Mouse (Mus musculus): ENCODE data around the gene B4galnt2. TPM values are rescaled to one million over a fixed set of nuclear protein-coding genes. Genes with fewer than 3 reads are reported as not detected.
"Not testable (repeated sequence)": the region's sequence is repeated elsewhere in the genome, so short reads cannot be mapped to it uniquely, and the experiment has no call there.

The B4galnt2 gene
- total RNA-seq, 2 experiments from 2014 or later, result not detected

DNA sequence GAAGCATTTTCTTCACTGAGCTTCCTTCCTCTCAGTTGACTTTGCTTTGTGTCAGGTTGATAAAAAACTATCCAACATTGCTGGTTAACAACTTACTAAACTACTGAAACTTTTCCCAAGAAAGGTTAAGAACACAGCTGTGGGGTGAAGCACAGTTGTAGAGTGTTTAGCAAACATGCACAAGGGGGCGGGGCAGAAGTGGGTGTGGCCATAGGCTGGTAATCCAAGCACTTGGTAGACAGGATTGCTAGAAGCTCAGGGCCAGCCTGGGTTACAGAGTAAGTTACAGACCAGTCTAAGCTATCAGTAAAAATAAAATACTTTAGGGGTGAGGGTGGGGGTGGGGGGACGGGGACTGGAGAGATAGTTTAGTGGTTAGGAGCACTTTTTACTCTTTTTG, 10.4 kb downstream of the B4galnt2 start:
- no peak for ATAC-seq (ENCODE audit: poor library complexity, severe bottlenecking)

GRCm38 (mm10) chr11:95896446-95897179, 18.1 kb downstream of the B4galnt2 start:
- peak; percentile 96 for ATAC-seq (ENCODE audit: poor library complexity, severe bottlenecking)

DNA sequence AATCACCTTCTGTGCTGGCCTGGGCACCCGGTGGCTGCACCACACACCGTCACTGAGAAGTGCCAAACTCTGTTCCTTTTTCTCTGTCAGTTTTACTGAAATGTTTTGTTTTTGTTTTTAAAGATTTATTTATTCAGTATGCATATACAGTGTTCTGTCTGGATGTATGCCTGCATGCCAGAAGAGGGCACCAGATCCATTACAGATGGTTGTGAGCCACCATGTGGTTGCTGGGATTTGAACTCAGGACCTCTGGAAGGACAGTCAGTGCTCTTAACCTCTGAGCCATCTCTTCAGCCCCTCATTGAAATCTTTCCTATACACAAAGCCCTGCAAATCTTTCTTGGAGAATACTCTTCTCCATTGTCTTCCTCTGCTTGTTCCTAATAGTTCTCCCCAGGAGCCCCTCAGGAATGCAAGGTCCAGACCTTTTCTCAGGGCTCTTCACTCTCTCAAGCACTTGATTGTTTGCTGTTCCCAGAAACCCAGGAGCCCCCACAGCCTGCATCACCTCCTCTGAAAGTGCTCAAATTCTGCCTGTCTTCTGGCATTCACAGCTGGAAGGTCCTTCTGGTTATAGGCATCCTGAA, 24.1 kb downstream of the B4galnt2 start:
- no peak for ATAC-seq (ENCODE audit: poor library complexity, severe bottlenecking)

DNA sequence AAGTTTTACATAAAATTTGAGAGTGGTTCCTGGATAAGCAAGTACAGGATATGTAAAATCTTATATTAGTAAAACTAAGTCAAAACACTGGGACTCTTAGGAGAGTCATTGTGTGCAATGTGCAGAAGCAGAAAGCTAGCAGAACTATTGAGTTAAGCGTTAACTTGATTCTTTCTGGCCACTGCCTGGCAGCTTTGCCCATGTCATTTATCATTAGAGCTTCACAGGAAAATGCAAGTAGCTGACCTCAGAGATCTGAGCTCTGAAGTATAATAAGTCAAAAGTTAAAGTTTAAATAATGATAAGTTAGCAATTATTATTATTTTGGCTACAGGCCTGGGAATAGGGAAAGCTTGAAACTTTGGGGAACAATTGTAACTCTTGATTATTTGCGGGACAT, 34.8 kb downstream of the B4galnt2 start:
- not testable (repeated sequence) for ATAC-seq (ENCODE audit: poor library complexity, severe bottlenecking)

GRCm38 (mm10) chr11:95876296-95876695, 38.4 kb downstream of the B4galnt2 start:
- peak; percentile 56 for ATAC-seq (ENCODE audit: poor library complexity, severe bottlenecking)

DNA sequence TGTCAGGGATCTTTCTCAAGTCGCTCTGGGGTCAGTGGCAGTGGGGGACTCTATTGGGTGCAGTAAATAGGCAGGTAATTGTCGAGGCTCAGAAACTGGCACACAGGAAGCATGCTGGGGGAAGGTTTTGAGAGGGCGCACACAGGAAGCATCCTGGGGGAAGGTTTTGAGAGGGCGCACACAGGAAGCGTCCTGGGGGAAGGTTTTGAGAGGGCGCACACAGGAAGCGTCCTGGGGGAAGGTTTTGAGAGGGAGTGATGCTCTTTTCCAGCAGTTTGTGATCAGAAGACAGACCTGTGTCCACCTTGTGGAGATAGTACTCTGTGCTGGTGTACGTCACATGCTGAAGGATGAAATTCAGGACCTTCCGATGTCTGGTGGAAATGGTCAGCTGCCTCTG, 38.9 kb downstream of the B4galnt2 start:
- no peak for ATAC-seq (ENCODE audit: poor library complexity, severe bottlenecking)

GRCm38 (mm10) chr11:95869918-95870470, 44.7 kb downstream of the B4galnt2 start:
- peak; percentile 94 for ATAC-seq (ENCODE audit: poor library complexity, severe bottlenecking)

DNA sequence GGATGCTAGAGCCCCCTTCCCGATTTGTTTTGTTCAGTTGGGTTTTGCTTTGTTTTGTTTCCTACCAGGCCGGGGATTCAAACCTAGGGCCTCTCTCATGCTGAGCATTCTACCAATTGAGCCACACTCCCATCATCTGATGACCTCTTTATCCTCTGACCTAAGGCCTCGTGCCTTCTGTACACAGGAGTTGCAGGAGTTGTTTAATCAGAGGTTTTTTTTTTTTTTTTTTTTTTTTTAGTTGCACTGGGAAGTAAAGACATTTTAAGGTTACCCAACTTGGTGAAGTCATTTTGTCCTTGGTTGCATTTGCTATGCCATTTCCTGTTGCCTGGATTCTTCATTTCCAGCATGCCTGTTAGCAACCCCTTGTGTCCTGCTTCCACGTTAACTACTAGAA, 45.2 kb downstream of the B4galnt2 start:
- ATAC-seq (ENCODE audit: poor library complexity, severe bottlenecking), result peak; percentile 60

- ATAC-seq (ENCODE audit: poor library complexity, severe bottlenecking), result no peak
These were observed 53.3 kb downstream of the B4galnt2 start for GRCm38 (mm10) chr11:95861397-95861796.

DNA sequence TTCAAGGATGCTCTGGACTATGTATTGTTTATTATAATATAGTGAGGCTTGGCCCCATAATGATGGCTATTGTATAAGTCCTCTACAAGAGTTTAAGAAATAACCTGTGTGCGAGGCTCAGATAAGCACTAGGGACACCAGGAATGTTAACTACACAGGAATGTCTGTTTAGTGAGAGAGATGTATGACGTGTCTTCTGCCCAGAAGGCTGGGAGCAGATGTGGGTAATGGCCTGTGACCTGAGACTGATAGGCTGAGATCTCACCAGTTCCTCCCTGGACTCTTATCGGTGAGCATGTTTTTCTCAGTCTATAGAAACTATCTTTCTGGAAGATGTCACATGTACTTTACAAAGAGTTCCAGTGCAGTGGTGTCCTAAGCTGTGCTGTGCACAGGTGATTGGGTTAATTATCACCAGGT, 54.6 kb downstream of the B4galnt2 start:
- no peak for ATAC-seq (ENCODE audit: poor library complexity, severe bottlenecking)

DNA sequence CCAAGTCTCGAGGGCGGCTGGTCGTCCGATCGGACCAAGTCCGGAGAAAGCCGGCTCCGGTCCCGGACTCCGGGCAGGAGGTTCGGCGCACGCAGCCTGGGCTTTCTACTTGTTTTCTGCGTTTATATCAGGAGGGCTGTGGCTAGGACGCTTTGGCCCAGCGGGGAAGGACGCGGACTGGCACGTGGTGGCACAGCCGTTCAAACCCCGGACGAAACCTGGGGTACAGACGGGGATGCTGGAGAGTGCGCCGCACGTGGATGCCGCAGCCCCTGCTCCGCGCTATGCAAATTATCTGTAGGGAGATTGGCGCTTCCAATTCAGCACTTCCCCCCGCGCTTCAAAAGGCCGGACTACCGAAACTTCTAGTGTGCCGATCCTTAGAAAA, 55.2 kb downstream of the B4galnt2 start:
- peak; percentile 40 for ATAC-seq (ENCODE audit: poor library complexity, severe bottlenecking)

GRCm38 (mm10) chr11:95858528-95859467, 55.9 kb downstream of the B4galnt2 start:
- ATAC-seq (ENCODE audit: poor library complexity, severe bottlenecking), result peak; percentile 95

DNA sequence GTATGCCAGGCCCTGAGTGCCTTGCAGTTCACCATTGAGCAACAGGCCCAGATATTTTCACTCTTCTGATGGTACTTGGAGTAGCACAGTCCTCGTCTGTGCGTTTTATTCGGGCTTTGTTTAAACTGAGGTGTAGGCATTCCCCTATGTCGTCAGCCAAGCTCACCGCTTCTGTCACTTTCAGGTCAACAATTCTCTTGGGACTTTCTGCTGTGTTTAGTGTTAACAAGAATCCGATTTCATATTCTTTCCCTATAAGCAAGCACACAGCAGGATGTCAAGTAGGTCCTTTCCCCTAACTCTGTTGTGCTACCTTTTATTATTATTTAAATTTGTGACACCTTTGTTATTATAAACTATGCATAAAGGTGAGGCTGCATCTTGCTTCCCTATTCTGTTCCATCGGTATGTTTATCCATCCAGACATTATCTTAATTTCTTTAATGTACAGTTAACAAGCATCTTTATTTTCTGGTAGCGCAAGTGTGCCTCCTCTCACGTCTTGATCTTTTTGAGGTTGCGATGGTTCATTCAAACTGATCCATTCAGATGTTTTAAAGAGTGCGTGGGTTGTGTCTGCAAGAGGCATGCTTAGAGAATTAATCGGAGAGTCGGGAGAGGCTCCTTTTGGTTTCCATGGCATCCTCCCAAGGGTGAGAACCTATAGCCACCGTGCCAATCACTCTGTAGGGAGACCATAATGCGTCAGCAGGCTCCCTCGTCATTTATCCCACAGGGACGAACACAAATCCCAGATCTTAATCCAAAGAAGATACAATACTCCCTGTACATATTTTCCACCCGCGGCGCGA, 56.8 kb downstream of the B4galnt2 start:
- no peak for ATAC-seq (ENCODE audit: poor library complexity, severe bottlenecking)

- ATAC-seq (ENCODE audit: poor library complexity, severe bottlenecking), result no peak
These were observed 57.4 kb downstream of the B4galnt2 start for GRCm38 (mm10) chr11:95857306-95857705.

GRCm38 (mm10) chr11:95853684-95854083, 61.0 kb downstream of the B4galnt2 start:
- 0 out of 2 replicates have a peak, but pooled peaks have one; percentile 31 for ATAC-seq (ENCODE audit: poor library complexity, severe bottlenecking)

DNA sequence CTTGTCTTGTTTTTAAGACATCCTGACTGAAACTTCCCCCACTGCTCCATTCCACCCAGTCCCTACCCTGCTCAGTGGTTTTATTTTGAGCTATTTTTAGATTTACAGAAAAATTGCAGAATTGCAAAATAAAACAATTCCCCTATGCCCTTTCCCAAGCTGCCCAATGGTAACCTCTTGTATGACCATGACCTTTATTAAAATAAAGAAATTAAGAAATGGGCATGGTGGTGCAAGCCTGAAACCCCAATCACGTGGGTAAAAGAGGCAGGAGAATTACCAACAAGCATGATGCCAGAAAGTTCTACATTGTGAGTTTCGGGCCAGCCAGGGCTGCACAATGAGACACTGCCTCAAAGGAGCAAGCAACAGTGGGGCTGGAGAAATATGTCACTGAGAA, 63.8 kb downstream of the B4galnt2 start:
- ATAC-seq (ENCODE audit: poor library complexity, severe bottlenecking), result peak; percentile 73

GRCm38 (mm10) chr11:95844935-95845334, 69.8 kb downstream of the B4galnt2 start:
- no peak for ATAC-seq (ENCODE audit: poor library complexity, severe bottlenecking)

DNA sequence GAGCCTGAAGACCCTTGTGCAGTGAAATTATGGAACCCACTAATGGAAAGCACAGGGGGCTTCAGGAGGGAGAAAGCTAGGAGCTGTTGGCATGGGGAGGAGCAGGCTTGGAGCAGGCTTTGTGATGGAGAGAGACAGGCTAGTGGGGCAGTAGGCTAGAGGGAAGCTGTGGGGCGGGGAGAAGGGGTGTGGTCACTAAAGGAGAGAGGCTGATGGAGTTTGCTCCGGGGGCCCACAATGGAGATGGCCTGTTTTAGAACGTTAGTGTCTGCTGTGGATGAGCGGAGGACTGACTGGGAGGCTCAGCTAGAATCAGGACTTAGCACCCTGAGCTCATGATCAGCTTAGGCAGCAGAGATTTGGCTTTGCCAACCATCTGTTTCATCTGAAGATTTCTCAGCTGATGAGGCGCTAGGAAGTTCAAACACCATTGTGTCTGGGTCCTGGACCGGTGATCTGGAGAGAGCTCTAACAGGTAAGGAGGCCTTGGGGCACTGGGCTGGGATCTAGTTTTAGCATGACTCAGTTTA, 71.2 kb downstream of the B4galnt2 start:
- no peak for ATAC-seq (ENCODE audit: poor library complexity, severe bottlenecking)

DNA sequence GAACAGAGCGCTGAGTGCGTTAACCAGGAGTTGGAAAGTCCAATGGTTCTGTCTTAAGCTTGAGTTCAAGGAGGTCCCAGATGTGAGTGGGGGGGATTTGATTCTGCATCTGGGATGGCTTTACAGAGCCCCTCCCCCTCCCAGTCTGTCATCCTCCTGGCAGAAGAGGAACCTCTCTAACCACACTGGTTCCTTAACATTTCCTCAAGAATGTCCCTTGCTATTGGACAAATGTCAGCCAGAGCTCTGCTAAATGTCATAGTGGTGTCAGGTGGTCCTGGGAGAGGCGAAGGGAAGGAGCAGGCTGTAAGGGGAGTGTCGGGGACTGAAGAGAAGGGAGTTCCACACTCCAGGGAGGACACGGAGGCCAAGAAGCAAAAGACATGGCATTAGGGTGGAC, 71.7 kb downstream of the B4galnt2 start:
- peak; percentile 76 for ATAC-seq (ENCODE audit: poor library complexity, severe bottlenecking)

DNA sequence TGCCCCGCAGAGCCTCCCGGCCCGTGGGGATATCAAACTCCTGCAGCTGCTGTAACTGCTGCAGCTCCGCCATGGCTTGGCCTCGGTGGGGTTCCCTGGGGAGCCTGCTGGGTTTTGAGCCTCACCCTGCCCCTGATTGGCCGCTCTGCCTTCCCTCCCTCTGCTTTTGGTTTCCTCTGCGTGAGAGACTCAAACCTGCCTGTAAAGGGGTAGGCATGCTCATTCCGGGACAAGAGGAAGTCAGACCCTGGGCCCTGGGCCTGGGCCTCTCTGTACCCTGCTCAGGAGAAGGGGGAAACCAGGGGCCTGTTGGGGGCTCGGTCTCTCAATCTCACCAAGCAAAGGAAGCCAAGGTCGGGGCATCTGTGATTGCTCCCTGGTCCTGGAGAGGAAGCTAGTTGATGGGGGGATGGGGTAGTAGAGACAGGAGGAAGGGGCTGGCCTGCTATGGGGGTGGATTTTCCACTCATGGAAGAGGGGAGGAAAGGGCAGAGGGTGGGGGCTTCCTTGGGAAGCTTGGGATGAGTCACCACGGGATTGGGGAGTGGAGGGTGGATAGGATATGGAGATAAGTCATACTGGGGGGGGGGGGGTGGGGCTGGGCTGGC, 72.5 kb downstream of the B4galnt2 start, which contains the start of gene Abi3:
Gene Abi3 (minus strand): TSS at position 403 of the 608 bp plus-strand sequence.
- ATAC-seq (ENCODE audit: poor library complexity, severe bottlenecking), result peak; percentile 58

Data from megakaryocyte, adult 5-6 weeks (primary cell).